Mouse (Mus musculus): ENCODE results near the gene Ackr3.

Ackr3 gene

DNA sequence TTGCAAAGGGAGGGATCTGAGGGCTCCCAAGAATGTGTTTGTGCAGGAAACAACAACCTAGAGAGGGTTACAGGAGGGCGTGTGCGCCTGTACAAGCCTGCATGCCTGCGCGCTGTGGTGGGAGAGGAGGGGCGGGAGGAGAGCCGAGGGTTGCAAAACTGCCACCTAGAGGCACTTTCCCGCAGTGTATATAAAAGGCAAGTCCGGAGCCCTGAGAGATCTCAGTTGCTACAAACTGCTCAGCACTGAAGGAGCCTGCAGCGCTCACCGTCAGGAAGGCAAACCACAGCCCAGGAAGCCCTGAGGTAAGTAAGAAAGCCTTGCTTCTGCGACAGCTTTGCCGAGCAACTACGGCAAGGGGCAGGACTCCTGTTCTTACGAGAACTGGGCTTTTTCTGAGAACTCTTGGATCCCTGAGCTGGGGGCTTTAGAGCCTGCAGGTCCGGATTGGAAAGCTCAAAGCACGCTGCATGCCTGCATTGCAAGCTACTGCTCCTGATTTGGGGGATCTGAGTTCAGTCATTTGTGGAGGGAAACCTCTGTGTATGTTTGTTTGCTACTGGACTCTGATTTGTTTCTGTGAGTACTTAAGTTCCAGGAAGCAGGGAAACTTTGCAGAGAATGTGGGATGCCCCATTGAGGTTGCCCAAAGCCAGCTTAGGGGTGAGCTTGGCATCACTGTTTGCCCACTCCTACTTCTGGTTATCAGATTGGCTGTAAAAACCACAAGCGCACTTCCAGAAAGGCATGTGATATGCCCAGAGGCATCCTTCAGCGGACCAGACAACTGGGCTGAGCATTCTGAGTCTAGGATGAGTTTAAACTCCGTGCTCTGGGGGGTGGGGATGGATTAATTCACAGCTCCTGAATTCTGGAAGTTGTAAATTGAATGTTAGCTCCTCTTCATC, at the start of gene Ackr3:
TSS of gene Ackr3 (plus strand) at position 198 of the 908 bp plus-strand sequence.
- peak; percentile 93 for DNase-seq (ENCODE audit: low read depth, low spot score)

DNA sequence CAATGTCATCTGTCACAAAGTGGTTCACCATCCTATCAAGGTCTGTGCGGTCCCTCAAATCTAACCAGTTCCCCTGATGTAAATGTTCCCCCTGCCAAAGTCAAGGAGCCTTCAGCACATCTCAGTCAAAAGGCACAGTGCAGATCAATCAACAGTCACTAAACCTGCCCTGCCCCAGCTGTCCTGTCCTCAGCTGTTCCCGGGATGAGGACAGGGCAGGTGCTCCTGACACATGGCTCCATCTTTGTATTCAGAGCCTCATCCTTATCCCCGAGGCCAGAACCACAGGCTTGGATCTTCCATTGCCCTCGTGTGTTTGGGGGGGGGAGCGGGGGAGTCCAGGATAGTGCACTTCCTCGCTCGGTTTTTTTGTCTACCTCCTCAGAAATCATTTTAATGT, 47.2 kb upstream of the Ackr3 start:
- no peak for DNase-seq (ENCODE audit: low read depth, low spot score)

DNA sequence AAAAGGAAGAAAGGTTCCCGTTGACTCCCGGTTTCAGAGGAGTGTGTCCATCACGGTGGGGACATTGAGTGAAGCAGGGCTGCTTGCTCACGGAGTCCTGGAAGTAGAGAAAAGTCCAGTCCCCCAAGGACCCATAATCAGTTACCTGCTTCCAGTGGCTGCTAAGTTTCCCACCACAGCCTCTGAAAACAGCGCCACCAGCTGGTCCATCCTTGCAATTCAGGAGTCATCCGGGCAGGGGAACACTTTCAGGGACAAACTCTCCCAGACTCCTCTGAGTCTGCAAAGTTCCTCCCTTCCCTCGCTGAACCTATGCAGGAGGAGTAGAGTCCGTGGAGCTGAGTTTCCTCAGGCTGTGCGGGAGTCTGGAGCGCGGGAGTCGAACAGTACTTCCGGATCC, 43.9 kb upstream of the Ackr3 start:
- no peak for DNase-seq (ENCODE audit: low read depth, low spot score)

DNA sequence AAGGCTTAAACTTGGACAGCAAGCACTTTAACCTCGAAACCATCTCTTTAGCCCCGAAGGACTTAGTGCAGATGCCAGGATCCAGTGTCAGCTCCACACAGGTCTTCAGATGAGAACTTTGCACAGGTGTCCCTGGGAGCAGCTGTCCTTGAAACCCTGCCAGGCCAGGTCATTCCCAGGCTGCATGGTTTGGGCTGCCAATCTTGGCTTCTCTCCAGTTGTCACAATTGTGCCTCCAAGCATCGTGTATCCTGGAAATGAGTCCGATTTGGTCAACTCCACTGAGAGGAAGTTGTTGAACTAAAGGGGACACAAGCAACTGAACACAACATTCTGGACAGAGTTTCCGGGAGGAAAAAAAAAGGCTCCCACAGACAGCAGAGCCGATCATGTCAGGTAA, 42.2 kb upstream of the Ackr3 start:
- DNase-seq (ENCODE audit: low read depth, low spot score), result no peak

DNA sequence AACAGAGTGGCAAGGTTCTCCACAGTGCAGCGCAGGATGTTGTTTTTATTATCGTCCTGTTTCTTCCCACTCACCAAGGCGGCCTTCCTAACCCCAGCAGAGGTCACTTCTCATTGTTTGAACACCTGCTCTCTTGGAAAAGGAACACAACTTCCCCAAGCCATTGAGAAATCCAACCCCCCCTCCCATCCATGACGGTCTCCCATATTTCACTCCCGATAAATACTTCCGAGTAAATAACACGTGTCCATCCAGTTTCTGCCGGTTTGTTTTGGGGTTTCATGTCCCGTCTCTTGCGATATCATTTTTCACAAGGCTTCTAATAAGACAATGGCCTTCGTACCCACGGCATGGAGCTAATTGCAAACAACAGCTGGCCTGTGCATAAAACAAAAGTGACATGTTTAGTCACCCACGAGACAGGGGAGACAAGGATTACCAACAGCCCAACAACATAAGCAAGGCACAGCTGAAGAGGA, 41.4 kb upstream of the Ackr3 start:
- peak; percentile 62 for DNase-seq (ENCODE audit: low read depth, low spot score)

DNA sequence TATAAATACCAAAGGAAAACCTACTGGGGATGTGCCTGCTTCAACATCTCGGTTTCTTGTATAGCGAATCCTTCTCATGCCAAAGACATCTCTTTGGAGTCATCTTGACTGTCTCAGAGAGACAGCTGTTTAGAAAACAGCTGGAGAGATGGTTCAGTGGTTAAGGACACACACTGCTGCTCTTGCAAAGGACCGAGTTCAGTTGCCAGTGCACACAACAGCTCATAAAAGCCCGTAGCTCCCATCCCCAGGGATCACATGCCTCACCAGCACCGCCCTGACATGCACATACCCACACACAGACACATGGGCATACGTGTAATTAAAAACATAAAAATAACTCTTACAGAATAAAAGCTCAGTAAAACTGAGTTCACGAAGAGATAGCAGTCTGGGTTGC, 40.6 kb upstream of the Ackr3 start:
- no peak for DNase-seq (ENCODE audit: low read depth, low spot score)

DNA sequence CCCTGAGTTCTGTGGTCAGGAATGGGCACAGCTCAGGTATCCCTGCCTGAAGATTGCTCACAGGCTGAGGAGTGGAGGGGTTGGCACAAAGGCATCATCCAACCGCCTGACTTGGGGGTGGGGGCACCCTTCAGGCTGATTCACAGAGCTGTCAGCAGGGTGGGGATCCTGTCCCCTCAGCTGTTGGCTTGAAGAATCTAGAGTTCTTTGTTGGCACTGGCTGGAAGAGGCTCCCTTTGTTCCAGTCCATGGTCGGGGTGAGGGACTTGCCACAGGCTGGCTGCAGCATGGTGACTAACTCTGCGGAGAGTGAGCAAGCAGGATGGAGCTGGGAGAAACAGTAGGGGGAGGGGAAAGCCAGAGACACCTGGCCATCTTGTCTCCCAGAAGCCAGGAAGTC, 39.5 kb upstream of the Ackr3 start:
- no peak for DNase-seq (ENCODE audit: low read depth, low spot score)

DNA sequence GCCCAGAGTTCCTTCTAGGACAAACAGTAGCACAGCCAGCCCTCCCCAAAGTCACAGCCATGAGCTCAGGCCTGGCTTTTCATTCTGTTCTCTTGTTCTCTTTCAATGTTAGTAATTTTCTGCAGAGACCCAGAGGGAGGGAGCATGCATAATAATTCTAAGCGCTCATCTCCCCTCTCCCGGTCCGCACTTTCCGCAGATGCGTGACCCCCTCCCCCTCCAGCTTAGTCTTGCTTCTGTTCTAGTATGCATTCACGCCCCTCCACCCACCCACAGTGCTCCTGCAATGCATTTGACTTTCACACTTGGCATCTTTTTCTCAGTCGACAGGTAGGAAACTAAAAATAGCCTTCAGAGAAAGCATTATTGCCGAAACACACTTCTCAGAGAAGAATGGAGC, 29.4 kb upstream of the Ackr3 start:
- DNase-seq (ENCODE audit: low read depth, low spot score), result no peak

DNA sequence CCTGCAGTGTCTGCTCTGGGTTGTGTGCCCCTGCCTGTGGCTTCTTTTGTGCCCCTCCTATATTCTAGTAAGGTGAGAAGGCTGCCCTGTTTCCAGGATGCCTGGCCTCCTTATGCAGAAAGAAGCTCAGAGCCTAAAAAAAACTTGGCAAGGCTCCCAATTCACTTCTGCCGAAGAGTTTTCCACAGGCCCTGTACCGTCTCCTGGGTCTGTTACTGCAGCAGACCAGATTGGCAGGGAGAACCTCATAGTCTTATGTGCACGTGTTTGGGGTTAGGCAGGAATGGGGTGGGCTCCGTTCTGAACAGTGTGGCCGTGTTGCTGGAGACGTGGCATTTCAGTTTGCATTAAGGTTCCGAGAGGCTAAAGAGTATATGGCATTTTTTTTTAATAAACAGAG, 27.6 kb upstream of the Ackr3 start:
- no peak for DNase-seq (ENCODE audit: low read depth, low spot score)

DNA sequence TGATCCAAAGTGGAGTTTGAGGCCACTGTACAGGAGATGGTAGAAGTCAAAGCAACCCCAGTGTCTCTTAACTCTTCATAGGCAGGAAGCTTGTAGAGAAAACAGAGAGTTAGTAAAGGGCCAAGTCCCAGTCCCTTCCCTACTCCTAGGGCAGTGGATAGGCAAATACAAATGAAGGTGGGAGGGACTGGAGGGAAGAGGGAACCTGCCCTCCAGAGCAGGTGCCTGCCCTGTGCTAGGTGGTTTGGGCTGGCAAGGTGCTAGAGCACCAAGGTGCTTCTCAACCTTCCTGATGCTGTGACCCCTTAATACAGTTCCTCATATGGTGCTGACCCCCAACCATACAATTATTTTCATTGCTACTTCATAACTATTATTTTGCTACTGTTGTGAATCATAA, 26.2 kb upstream of the Ackr3 start:
- DNase-seq (ENCODE audit: low read depth, low spot score), result no peak

DNA sequence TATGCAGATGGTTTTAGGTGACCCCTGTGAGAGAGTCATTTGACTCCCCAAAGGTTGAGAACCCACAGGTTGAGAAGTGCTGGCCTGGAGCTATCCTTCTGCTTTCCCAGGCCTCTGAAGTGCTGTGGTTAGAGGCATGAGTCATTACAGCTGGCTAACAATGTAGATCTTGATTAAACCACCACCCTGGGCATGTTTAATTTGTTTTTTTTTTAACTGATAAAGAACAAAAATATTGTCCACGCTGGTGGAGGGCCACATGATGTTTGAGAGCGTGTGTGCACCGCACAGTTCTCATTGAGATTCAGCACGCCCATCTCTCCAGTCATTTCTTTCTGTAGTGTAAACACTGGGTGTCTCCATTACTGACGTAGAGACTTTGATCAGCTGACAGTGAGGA, 25.8 kb upstream of the Ackr3 start:
- DNase-seq (ENCODE audit: low read depth, low spot score), result no peak

DNA sequence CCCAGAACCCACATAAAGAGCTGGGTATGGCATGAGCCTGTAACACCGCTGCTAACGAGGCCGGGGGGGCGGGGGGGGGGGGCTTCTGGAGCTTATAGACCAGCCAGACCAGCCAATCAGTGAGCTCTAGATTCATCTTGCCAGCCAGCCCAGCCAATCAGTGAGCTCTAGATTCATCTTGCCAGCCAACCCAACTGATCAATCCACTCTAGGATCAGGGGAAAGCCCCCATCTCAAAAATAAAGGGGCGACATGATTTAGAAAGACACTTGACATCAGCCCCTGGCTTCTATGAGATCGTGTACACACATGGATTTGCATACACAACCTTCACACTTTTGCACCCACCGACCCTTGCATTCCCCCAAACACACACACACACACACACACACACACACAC, 23.3 kb upstream of the Ackr3 start:
- DNase-seq (ENCODE audit: low read depth, low spot score), result no peak

DNA sequence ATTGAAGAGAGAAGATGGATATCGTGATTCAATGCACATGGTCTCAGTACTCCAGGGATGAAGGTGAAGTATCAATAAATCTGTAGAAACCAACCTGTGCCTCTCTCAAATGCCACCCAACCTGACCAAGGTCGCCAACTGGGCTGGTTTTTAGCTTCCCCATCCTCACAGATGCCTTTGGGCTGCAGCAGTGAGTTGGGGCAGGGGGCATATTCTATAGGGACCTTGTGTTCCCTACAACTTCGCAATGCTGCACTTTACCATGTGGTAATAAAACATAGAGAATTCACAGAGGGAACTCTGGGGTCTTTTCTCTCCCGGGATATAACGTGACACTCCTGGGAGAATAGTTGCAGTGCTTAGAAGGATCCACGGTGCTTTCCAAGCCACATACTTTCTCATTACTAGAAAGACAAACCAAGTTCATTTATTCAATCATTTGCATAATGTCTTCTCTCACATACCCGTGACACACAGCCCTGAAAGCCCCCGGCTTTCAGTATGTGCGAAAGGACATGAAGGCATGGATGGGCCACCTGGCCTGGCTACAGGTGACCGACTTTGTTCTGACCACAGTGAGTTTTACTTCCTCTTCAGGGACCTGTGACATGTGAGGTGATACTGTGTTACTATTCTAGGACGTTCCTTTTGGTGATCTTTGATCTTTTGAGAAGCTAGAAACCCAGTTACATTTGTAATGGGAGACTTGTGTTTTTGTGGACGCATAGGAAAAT, 22.6 kb upstream of the Ackr3 start:
- no peak for DNase-seq (ENCODE audit: low read depth, low spot score)

DNA sequence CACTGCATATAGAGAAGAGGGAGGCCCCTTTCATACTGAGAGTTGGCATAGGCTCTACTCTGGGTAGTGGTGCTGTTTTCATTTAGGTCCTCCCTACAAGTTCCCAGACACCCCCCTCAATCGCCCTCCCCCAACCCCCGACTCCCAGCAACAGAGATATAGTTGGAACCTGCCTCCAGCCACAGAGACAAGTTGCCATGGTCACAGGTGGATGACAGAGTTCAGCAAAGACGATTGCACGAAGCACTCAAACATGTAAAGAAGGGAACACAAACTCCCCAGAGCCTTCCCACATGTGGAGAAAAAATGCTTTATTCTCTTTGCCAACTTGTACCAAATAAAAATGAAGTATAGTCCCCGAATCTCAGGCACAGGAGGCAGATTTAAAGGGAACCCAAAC, 21.3 kb upstream of the Ackr3 start:
- DNase-seq (ENCODE audit: low read depth, low spot score), result no peak

DNA sequence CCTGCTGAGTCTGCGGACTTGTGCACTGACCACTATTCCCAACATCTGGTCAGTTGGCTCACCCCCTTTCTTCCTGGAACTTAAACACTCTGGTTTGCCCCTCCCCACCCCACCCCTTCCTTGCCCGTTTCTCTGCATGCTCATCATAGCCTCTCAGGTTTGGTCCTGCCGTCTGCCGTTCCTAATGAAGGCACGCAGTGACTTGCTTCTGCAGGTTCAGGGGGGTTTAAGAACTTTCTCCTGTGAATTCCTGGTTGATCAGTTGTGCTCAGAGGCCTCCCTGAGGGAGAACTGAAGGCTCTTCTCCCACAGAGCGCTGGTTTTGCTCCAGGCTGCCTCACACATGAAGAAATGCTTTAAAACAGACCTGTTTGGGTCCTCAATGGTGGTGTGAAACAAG, 20.2 kb upstream of the Ackr3 start:
- DNase-seq (ENCODE audit: low read depth, low spot score), result no peak

DNA sequence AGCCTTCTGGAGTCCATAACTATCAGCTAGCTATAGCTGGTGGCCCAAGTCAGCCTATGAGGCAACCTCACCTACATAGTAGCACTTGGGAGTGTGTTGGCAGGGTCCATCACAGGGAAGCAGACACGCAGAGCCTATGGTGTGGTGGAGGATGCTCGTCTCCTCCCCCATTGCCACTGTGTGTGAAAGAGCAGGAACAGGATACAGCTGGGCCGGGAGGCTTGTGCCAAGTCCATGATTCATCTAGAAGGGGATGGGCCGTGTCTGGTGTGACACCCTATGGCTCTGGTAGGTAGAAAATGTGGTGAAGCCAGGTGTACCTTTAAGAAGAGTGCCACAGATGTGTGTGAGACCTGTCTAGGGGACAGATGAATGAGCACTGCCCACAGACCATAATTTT, 17.6 kb upstream of the Ackr3 start:
- no peak for DNase-seq (ENCODE audit: low read depth, low spot score)

DNA sequence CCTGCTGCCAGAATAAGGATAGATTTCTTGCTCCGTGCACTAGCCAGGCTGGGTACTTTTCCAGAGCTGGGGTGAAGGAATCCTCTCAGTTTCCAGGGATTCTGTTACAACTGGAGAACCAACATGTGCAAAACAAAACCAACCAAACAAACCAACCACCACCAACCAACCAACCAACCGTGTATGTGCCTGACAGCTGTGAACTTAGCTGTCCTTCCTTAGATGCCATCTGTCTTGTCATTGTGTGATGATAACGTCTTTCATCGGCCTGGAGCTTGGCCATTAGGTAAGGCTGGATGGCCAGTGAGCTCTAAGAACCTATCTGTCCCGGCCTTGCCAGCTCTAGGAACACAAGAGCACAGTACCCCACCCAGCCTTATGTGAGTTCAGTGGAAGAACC, 16.9 kb upstream of the Ackr3 start:
- no peak for DNase-seq (ENCODE audit: low read depth, low spot score)

DNA sequence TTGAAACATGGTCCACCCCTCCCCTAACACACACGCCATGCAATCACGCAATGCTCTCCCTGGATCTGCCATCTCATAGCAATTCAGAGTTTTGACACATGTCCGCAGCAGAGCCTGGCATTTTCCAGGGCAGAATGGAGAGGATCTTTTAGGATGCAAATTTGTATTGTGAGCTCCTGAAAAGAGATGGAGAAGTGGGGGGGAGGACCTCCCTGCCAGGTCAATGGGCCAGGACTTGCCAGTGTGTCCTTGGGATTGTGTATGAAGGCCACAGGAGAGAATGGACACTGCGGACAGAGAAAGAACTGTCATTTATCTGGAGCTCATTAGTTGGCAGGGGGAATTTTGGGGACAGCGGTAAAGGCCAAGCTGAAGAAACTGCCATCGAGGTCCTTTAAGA, 14.7 kb upstream of the Ackr3 start:
- no peak for DNase-seq (ENCODE audit: low read depth, low spot score)

DNA sequence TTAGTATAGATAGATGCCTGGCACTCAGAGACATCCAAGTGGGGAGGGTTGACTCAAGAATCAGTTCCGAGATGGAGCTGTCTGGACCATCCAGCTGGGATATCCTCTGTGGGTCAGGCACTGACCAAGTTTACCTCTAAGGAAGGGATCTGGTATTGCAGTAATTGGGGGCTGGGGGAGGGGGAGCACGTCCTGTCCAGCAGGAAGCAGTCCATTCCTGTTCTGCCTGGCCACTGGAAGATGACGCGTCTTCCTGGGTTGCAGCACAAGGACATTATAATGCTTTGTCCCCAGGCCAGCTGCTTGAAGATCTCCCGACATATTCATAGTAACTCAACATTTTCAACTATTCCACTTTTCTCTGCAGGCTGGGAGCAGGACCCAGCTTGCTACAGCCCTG, 2.5 kb upstream of the Ackr3 start:
- DNase-seq (ENCODE audit: low read depth, low spot score), result no peak

DNA sequence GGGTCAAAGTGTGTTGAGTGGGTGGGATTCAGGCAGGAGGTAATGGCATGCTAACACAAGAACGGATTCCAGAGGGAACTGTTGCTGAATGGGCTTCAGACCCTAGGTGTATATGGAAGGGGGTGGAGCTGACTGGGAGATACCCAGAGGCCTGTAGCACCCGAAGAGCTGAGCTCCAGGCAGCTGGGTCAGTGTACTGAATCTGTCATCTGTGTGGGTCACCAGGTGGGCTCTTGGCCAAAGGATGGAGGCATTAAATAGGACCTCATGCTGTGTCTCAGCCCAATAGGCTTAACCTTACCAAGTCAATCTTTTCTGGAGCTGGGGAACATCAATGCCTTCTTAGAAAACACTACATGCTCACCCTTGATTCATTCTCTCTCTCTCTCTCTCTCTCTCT, 2.1 kb upstream of the Ackr3 start:
- no peak for DNase-seq (ENCODE audit: low read depth, low spot score)

DNA sequence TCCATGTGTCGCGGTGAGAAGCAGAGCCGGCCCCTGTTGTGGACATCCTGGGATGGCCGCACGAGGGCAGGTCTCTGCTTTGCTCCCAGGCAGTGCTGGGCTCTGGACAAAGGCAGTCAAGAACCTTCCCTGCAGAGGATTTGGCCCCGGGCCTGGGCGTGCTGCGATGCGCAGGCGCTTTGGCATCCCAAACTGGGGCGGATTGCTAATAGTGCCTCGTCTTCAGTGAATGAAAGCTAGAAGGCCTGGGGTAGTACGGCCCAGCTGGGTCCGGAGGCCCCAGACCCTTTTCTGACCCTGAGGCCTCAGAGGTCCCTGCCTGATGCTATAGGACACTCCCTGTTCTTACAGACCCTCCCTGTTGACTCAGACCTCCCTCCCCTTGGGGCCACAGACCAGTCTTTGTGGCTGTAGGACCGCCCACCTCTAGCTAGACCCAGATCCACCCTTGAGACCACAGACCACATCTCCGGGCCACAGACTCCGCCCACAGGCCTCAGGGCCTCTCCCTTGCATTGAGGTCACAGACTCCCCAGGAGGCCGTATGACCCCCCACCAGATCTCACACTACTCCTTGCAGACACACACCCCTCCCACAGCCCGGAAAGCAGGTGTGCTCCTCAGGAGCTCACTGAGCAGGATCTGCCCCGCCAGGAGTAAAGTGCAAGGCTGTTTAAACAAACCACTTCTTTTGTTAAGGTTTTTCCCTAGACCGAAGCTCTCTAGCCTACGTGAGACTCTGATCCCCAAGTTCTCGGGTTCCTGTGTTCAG, 1.4 kb upstream of the Ackr3 start:
- DNase-seq (ENCODE audit: low read depth, low spot score), result peak; percentile 70

DNA sequence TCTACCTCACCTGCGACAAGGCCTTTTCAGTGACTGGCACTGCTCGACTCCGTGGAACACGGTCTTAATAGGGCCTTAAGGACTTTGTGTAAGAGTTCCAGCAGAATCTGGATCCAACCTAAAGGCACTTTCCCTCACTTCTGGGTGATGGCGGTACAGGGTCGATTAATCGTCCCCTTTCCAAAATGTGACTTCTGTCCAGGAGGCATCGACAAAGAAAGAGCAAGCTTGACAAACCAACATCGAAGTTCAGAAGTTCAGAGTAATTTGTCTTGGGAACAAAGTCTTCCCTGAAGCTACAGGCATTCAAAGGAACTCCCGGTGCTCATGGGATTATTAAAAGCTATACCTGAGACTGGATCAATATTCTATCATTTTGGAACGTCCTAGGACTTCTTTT, 439 bp upstream of the Ackr3 start:
- DNase-seq (ENCODE audit: low read depth, low spot score), result no peak
